Mouse (Mus musculus): ENCODE measurements at regions not wholly inside any gene's neighbourhood (a gene's known extent, or its start where the extent isn't known, plus 50 kb on each side); places are given as distances from the start of the nearest gene placed in this dataset.
"Not testable (repeated sequence)": the region's sequence is repeated elsewhere in the genome, so short reads cannot be mapped to it uniquely, and the experiment has no call there.

- WGBS, result 55% methylated on average over 2 of the region's 2 CpGs
- no peak for ATAC-seq (ENCODE audit: insufficient number of reproducible peaks, low FRiP score, low TSS enrichment, low read depth)
Measured at GRCm38 (mm10) chr1:73635709-73636108, 488.5 kb downstream of the Tns1 start.

DNA sequence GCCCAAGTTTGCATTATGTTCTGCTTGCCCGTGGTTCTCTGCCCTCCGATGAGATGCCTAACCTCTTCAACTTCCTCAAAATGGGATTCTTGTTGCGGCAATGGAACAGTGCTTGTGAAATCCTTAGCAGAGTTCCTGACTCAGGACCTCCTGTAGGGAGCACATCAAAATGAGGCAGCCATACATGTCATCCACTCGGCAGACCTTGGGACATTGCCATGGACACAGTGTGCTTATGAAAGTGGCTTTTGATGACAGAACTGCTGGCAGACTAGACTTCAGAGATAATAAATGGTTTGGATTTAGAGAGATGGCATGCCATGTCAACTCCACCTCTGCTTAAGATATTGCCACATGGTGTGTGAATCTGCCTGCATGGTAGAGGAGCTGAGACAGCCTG is 489.4 kb downstream of the Tns1 start:
- Histone ChIP-seq H3K36me3 (no peaks in the 10 kb centered on the region), H3K4me2 (no peak overlapping the region), H3K4me1 (no peaks in the 10 kb centered on the region), H3K27ac (no peak overlapping the region), H3K4me3 (no peak overlapping the region), H3K9ac (no peak overlapping the region), H3K9me3 (no peaks in the 10 kb centered on the region), H3K27me3 (no peaks in the 10 kb centered on the region)
- 89% methylated on average over 4 of the region's 4 CpGs for WGBS
- ATAC-seq (ENCODE audit: insufficient number of reproducible peaks, low FRiP score, low TSS enrichment, low read depth), result no peak

More at GRCm38 (mm10) chr1:73635709-73636108, 488.5 kb downstream of the Tns1 start:
- Histone ChIP-seq H3K9ac (no peak overlapping the region), H3K4me2 (no peak overlapping the region), H3K4me3 (no peak overlapping the region), H3K4me1 (peaks cover 3% of the 10 kb centered on the region), H3K36me3 (no peaks in the 10 kb centered on the region), H3K27me3 (no peaks in the 10 kb centered on the region), H3K27ac (no peak overlapping the region), H3K9me3 (no peaks in the 10 kb centered on the region)

GRCm38 (mm10) chr1:73633071-73633470 is 491.2 kb downstream of the Tns1 start:
- Histone ChIP-seq H3K27ac (no peak overlapping the region), H3K36me3 (no peaks in the 10 kb centered on the region), H3K9ac (no peak overlapping the region), H3K4me2 (no peak overlapping the region), H3K9me3 (no peaks in the 10 kb centered on the region), H3K27me3 (no peaks in the 10 kb centered on the region), H3K4me1 (no peaks in the 10 kb centered on the region; the same call in 1 of the 2 replicates), H3K4me3 (no peak overlapping the region)
- no peak for ATAC-seq (ENCODE audit: insufficient number of reproducible peaks, low FRiP score, low TSS enrichment, low read depth)
- 86% methylated on average over 1 of the region's 1 CpGs for WGBS

DNA sequence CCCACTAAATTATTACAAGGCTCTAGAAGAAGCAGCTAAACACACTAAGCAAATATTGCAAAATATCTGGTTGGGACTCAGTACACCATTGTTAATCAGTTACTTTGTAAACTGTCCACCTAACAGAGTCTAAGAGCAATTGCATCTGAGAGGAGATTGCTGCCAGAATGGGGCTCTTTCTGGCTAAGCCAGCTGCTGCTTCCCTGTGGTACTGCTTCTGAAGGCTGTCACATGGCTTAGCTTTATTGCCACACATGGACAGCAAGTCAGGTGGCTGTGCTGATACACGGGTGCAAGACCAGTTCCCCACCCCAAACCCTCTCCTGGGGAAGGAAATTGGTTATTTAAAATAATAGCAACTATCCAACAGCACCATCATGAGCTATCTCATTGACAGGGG is 493.9 kb downstream of the Tns1 start:
- Histone ChIP-seq H3K9me3 (no peaks in the 10 kb centered on the region), H3K4me1 (no peaks in the 10 kb centered on the region; the same call in 1 of the 2 replicates), H3K27ac (no peak overlapping the region), H3K36me3 (no peaks in the 10 kb centered on the region), H3K4me3 (no peak overlapping the region), H3K9ac (no peak overlapping the region), H3K27me3 (no peaks in the 10 kb centered on the region), H3K4me2 (no peak overlapping the region)
- no peak for ATAC-seq (ENCODE audit: insufficient number of reproducible peaks, low FRiP score, low TSS enrichment, low read depth)
- WGBS, result 5% methylated on average over 1 of the region's 1 CpGs

GRCm38 (mm10) chr1:73625365-73625764 is 498.9 kb downstream of the Tns1 start:
- no peak for ATAC-seq (ENCODE audit: insufficient number of reproducible peaks, low FRiP score, low TSS enrichment, low read depth)
- no peaks in the 10 kb centered on the region for H3K36me3 ChIP-seq
- no peak overlapping the region for H3K4me3 ChIP-seq
- no peaks in the 10 kb centered on the region for H3K9me3 ChIP-seq
- H3K27ac ChIP-seq, result no peak overlapping the region
- H3K4me1 ChIP-seq, result no peaks in the 10 kb centered on the region; the same call in 1 of the 2 replicates
- no peak overlapping the region for H3K4me2 ChIP-seq
- no peaks in the 10 kb centered on the region for H3K27me3 ChIP-seq
- H3K9ac ChIP-seq, result no peak overlapping the region
- WGBS, result 45% methylated on average over 5 of the region's 5 CpGs

- ATAC-seq (ENCODE audit: insufficient number of reproducible peaks, low FRiP score, low TSS enrichment, low read depth); H3K27me3 ChIP-seq; H3K27ac ChIP-seq; H3K4me1 ChIP-seq; H3K9me3 ChIP-seq; H3K4me3 ChIP-seq; H3K9ac ChIP-seq; H3K4me2 ChIP-seq; H3K36me3 ChIP-seq: not testable (repeated sequence)
- WGBS, result 82% methylated on average over 5 of the region's 5 CpGs
Measured at GRCm38 (mm10) chr1:73621121-73621520, 503.1 kb downstream of the Tns1 start.

GRCm38 (mm10) chr1:73618551-73619170 is 505.6 kb downstream of the Tns1 start:
- Histone ChIP-seq H3K36me3 (no peaks in the 10 kb centered on the region), H3K27me3 (no peaks in the 10 kb centered on the region), H3K27ac (no peak overlapping the region), H3K9ac (no peak overlapping the region), H3K4me1 (0 out of 2 replicates have a peak, but pooled peaks cover 3% of the 10 kb centered on the region), H3K9me3 (no peaks in the 10 kb centered on the region), H3K4me2 (no peak overlapping the region), H3K4me3 (no peak overlapping the region)
- WGBS, result 41% methylated on average over 4 of the region's 4 CpGs
- ATAC-seq (ENCODE audit: insufficient number of reproducible peaks, low FRiP score, low TSS enrichment, low read depth), result no peak

DNA sequence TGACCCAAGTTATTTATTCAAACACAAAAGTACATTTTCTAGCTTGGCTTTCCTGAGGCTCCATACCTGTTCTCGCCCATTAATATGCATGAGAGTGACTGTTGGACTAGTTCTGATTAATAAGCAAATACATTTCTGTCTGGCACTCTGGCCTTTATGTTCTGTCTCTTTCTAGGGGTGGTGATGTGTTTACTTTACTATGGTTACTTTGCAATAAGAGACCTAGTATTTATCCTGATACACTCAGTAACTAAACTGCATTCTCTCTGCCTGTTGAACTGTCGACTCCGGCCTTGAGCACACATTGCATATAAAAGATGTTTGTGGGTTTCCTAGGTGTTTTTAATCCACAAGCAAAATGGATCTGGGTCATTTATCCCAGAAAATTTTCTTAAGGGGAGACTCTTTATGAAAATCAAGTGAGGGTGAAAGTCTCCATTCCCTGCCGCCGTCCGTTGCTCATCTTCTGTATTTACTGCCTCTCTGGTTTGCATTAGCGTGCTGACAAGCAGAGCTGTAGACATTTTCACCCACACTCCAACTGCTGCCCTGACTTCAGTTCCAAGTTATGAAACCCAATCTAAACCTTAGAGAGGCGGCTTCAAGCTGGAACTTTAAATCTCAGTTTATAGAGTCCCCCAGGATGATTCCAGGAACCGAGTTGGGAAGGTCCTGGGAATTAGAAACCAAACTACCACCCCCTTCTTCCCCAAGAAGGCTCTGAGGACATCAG is 530.4 kb downstream of the Tns1 start:
- no peak overlapping the region for H3K9ac ChIP-seq
- no peak for ATAC-seq (ENCODE audit: insufficient number of reproducible peaks, low FRiP score, low TSS enrichment, low read depth)

GRCm38 (mm10) chr1:73591342-73592099 is 532.7 kb downstream of the Tns1 start:
- Histone ChIP-seq H3K9me3 (no peaks in the 10 kb centered on the region), H3K4me3 (no peak overlapping the region), H3K36me3 (no peaks in the 10 kb centered on the region), H3K27ac (no peak overlapping the region; the same call in 1 of the 2 replicates), H3K4me1 (peaks cover 6% of the 10 kb centered on the region; the same call in 1 of the 2 replicates), H3K9ac (no peak overlapping the region), H3K27me3 (no peaks in the 10 kb centered on the region), H3K4me2 (no peak overlapping the region)
- ATAC-seq (ENCODE audit: insufficient number of reproducible peaks, low FRiP score, low TSS enrichment, low read depth), result no peak
- 46% methylated on average over 9 of the region's 9 CpGs for WGBS

More for the DNA sequence above, 530.4 kb downstream of the Tns1 start:
- Histone ChIP-seq H3K9me3 (no peaks in the 10 kb centered on the region), H3K36me3 (no peaks in the 10 kb centered on the region), H3K27me3 (no peaks in the 10 kb centered on the region), H3K4me3 (no peak overlapping the region), H3K27ac (peak overlapping the region; percentile 40; the same call in 1 of the 2 replicates), H3K4me2 (no peak overlapping the region), H3K4me1 (peaks cover 6% of the 10 kb centered on the region; the same call in 1 of the 2 replicates)
- 54% methylated on average over 9 of the region's 9 CpGs for WGBS

DNA sequence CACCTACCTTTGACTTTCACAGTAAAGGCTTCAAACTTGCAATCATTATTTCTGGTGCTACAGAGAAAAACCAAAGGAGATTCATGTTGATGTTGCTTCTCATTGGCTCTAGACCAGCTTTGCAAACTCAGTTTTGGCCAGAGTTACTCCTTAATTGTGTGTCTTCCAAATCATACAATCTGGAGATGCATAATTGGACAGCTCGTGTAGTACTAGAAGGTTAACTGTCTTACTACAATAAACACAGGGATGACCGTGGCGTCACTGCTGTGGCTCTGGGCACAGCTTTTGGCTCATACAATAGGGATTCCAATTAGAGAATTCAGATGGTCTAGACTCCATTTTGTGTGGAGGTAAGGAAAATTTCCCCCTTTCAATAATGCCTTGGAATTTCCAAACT is 544.6 kb downstream of the Tns1 start:
- no peak overlapping the region for H3K4me3 ChIP-seq
- no peaks in the 10 kb centered on the region for H3K9me3 ChIP-seq
- no peaks in the 10 kb centered on the region for H3K36me3 ChIP-seq
- no peak for ATAC-seq (ENCODE audit: insufficient number of reproducible peaks, low FRiP score, low TSS enrichment, low read depth)
- 63% methylated on average over 3 of the region's 3 CpGs for WGBS
- peaks cover 10% of the 10 kb centered on the region for H3K4me1 ChIP-seq
- H3K9ac ChIP-seq, result no peak overlapping the region
- no peak overlapping the region for H3K4me2 ChIP-seq
- no peaks in the 10 kb centered on the region for H3K27me3 ChIP-seq
- 0 out of 2 replicates have a peak overlapping the region, but pooled peaks have one; percentile 19 for H3K27ac ChIP-seq

DNA sequence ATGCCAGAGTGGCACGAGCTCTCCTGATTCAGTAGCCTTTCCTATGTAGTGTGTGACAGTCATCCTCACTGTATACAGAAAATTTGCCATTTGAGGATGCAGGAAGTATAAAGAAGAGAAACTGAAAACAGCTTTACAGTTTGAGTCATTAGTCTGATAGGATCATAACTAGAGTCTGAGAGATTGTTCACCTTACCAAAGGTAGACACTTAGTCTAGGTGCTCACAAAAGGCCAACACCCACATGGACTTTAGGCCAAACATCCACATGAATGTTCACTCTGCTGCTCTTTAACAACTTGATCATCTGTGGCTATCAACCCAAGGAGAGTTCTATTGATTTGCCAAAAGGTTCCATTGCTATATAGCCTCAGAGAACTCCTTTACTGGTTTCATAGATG is 547.2 kb downstream of the Tns1 start:
- no peaks in the 10 kb centered on the region for H3K36me3 ChIP-seq
- WGBS, result 92% methylated on average over 1 of the region's 1 CpGs
- no peak overlapping the region for H3K9ac ChIP-seq
- H3K9me3 ChIP-seq, result no peaks in the 10 kb centered on the region
- H3K4me3 ChIP-seq, result no peak overlapping the region
- H3K4me2 ChIP-seq, result no peak overlapping the region
- H3K4me1 ChIP-seq, result peaks cover 3% of the 10 kb centered on the region
- ATAC-seq (ENCODE audit: insufficient number of reproducible peaks, low FRiP score, low TSS enrichment, low read depth), result no peak
- no peak overlapping the region for H3K27ac ChIP-seq
- no peaks in the 10 kb centered on the region for H3K27me3 ChIP-seq

DNA sequence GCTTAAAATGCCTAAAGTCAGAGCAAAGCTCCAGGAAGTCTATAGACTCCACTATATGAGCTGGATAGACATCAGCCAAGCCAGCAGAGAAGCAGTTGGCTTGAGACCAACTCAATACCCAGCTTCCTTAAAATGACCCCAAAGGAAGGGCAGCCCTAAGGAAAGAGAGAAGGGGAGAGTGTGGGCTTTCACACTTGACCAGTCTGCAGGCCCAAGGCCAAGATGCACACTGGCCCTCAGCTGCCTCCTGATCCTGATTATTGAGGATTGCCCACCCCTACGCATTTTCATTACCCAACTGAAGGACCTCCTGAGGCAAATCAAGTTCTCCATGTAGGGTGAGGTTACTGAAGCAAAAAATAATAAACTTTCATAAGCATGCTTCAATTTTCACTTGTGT is 548.6 kb downstream of the Tns1 start:
- no peak overlapping the region for H3K9ac ChIP-seq
- WGBS, result 46% methylated on average over 1 of the region's 1 CpGs
- ATAC-seq (ENCODE audit: insufficient number of reproducible peaks, low FRiP score, low TSS enrichment, low read depth), result no peak
- H3K4me2 ChIP-seq, result no peak overlapping the region
- peaks cover 3% of the 10 kb centered on the region for H3K4me1 ChIP-seq
- no peak overlapping the region for H3K4me3 ChIP-seq
- H3K36me3 ChIP-seq, result no peaks in the 10 kb centered on the region
- H3K27ac ChIP-seq, result peak overlapping the region; percentile 67
- no peaks in the 10 kb centered on the region for H3K9me3 ChIP-seq
- no peaks in the 10 kb centered on the region for H3K27me3 ChIP-seq
